Mouse (Mus musculus) lung, embryonic 15.5 days (tissue): ENCODE measurements around the gene Aire. TPM values are rescaled to one million over a fixed set of nuclear protein-coding genes. Genes with fewer than 3 reads are reported as not detected.

Experiments used
- ATAC-seq: fragments of 200-750 bp; cut with Nextera tagmentation; 2 replicates; pipeline ENCODE4 v1.8.0; 2017; ENCODE audit warnings: moderate number of reproducible peaks, borderline replicate concordance; ENCODE audit not compliant: low FRiP score, low TSS enrichment; ENCODE audit errors: extremely low read depth
- H3K27ac ChIP-seq: fragments of 300-500 bp; sonication (generic); 2 replicates; pipeline ENCODE4 v1.5.1; 2015; ENCODE audit warnings: moderate library complexity, mild to moderate bottlenecking, inconsistent platforms
- H3K27me3 ChIP-seq: fragments of 300-500 bp; sonication (generic); 2 replicates; pipeline ENCODE4 v1.6.1; 2015; ENCODE audit warnings: inconsistent platforms
- H3K36me3 ChIP-seq: fragments of 300-500 bp; sonication (generic); 2 replicates; pipeline ENCODE4 v1.6.1; 2015; ENCODE audit warnings: inconsistent platforms
- H3K4me1 ChIP-seq: fragments of 300-500 bp; sonication (generic); 2 replicates; pipeline ENCODE4 v1.6.1; 2015; ENCODE audit warnings: inconsistent platforms
- H3K4me2 ChIP-seq: fragments of 300-500 bp; sonication (generic); 2 replicates; pipeline ENCODE4 v1.6.1; 2015; ENCODE audit warnings: inconsistent platforms, mild to moderate bottlenecking, moderate library complexity
- H3K4me3 ChIP-seq: fragments of 300-500 bp; sonication (generic); 2 replicates; pipeline ENCODE4 v1.5.1; 2015; ENCODE audit warnings: mild to moderate bottlenecking, inconsistent platforms
- H3K9ac ChIP-seq: fragments of 300-500 bp; sonication (generic); 2 replicates; pipeline ENCODE4 v1.6.1; 2015; ENCODE audit warnings: inconsistent platforms
- H3K9me3 ChIP-seq: fragments of 300-500 bp; sonication (generic); 2 replicates; pipeline ENCODE4 v1.6.1; 2016; ENCODE audit warnings: inconsistent platforms
- WGBS: fragments of 180-500 bp; shearing (Covaris S2); methylation state at CpG from one replicate; pipeline ENCODE4 v1.1.7; 2015; 5-methylcytosine and 5-hydroxymethylcytosine counted together
- polyA plus RNA-seq: library from polyadenylated mRNA; unstranded; fragments of >200 nt; fragmentation: Nextera tagmentation; extraction: Ambion mirVana; gene quantifications from 2 replicates; pipeline ENCODE4 v1.2.1, GENCODE M21; 2015

Aire gene
- polyA plus RNA-seq, 1 experiment from 2014 or later, result 2.7 TPM

DNA sequence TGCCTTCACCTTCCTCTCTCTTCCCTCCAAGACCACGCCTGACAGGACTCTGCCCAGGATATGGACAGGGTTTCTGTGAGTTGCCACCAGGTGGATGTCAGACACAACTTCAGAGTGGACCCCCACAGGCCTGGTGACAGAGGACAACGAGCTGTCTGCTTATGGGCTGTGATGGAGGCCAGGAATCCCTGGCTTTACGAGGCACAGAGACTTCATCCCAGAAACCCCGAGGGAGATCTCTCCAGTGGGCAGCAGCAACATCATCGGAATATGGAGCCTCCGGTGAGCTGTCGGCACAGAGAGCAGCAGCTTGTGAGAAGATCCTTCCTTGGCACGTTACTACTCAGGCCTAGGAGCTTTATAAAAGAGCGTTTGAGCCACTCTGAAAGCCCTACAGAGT, 34.5 kb upstream of the Aire start:
- no peak for ATAC-seq
- H3K4me1 ChIP-seq, result no peaks in the 10 kb centered on the region
- H3K4me2 ChIP-seq, result no peak overlapping the region
- 74% methylated on average over 9 of the region's 9 CpGs for WGBS
- H3K4me3 ChIP-seq, result no peak overlapping the region
- H3K9ac ChIP-seq, result no peak overlapping the region
- H3K36me3 ChIP-seq, result no peaks in the 10 kb centered on the region
- H3K27ac ChIP-seq, result no peak overlapping the region
- no peaks in the 10 kb centered on the region for H3K9me3 ChIP-seq
- H3K27me3 ChIP-seq, result no peaks in the 10 kb centered on the region

DNA sequence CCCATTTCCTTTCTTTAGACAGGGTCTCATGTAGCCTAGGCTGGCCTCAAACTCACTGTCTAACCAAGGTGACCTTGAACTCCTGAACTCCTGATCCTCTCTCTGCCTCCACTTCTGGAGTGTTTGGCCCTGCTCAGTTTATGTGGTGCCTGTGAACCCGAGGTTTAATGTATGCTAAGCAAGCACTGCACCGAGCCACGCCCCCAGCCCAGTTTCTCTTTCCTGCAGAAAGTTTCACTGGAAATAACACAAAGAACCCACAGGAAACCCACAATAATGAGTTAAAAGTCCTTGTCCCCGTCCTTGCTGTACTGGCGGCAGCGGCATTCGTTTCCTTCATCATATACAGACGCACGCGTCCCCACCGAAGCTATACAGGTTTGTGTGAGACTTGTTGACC, 31.6 kb upstream of the Aire start:
- 79% methylated on average over 11 of the region's 11 CpGs for WGBS
- no peak for ATAC-seq
- Histone ChIP-seq H3K27me3 (no peaks in the 10 kb centered on the region), H3K4me2 (no peak overlapping the region), H3K9ac (no peak overlapping the region), H3K27ac (no peak overlapping the region), H3K9me3 (no peaks in the 10 kb centered on the region), H3K4me3 (no peak overlapping the region), H3K36me3 (no peaks in the 10 kb centered on the region), H3K4me1 (peaks cover 2% of the 10 kb centered on the region; the same call in 1 of the 2 replicates)

DNA sequence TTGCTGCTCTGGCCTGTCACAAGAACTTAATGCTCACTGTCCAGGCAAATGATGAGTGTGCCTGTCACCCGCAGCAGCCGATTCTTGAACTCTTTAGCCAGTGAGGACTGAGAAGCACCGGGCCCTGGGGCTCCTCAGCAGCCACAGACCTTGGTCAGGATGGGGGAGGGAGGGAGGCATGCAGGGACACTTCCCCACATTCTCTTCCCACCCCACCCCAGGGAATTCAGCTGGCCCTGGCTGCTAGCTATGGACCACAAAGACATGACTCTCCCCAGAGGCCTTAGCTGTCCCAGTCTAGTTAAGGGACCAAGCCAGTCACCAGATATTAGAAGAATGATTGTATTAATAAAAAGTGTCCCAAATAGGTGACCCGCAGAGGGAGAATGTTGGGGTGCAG, 30.7 kb upstream of the Aire start:
- Histone ChIP-seq H3K27me3 (0 out of 2 replicates have a peak, but pooled peaks cover 3% of the 10 kb centered on the region), H3K4me2 (no peak overlapping the region), H3K9ac (no peak overlapping the region), H3K4me3 (no peak overlapping the region), H3K9me3 (no peaks in the 10 kb centered on the region), H3K36me3 (no peaks in the 10 kb centered on the region), H3K4me1 (peaks cover 6% of the 10 kb centered on the region; the same call in 1 of the 2 replicates), H3K27ac (no peak overlapping the region)
- ATAC-seq, result no peak
- WGBS, result 59% methylated on average over 4 of the region's 4 CpGs

GRCm38 (mm10) chr10:78069101-78070011, 25.9 kb upstream of the Aire start, which contains the start of gene Icosl:
Gene Icosl, plus strand, starts transcription at chr10:78069302.
- Histone ChIP-seq H3K27ac (peak within 1 kb of the TSS; percentile 35; the same call in 1 of the 2 replicates), H3K4me1 (peaks cover 11% of the 10 kb centered on the region; the same call in 1 of the 2 replicates), H3K9ac (peak within 1 kb of the TSS; percentile 56), H3K4me3 (peak within 1 kb of the TSS; percentile 66), H3K27me3 (peaks cover 8% of the 10 kb centered on the region; the same call in 1 of the 2 replicates), H3K36me3 (no peaks in the 10 kb centered on the region), H3K4me2 (peak within 1 kb of the TSS; percentile 96), H3K9me3 (no peaks in the 10 kb centered on the region)
- ATAC-seq, result peak; percentile 92
- WGBS, result under 1% methylated on average over 66 of the region's 66 CpGs

DNA sequence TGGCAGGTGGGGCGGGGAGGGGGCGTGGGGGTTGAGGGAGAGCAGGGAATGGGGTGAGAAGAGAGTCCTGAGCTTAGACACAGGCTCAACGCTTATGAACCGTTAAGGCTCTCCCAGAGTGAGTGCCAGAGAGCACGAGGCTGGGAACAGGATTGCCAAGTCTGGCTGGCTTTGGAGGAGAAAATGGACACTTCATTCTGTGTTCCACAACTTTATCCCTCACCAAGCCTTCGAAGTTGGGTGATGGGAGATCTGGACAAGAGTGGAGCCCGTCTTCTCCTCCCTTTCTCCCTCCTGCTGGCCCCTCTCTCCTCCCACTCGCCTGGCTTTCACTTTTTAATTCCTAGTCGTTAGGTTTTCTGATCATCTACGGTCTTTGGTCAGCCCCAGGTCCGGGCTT, 25.1 kb upstream of the Aire start:
- peaks cover 11% of the 10 kb centered on the region; the same call in 1 of the 2 replicates for H3K4me1 ChIP-seq
- no peak for ATAC-seq
- H3K27ac ChIP-seq, result no peak overlapping the region
- peak overlapping the region; percentile 56; the same call in 1 of the 2 replicates for H3K9ac ChIP-seq
- H3K36me3 ChIP-seq, result no peaks in the 10 kb centered on the region
- peak overlapping the region; percentile 66 for H3K4me3 ChIP-seq
- H3K9me3 ChIP-seq, result no peaks in the 10 kb centered on the region
- peak overlapping the region; percentile 96 for H3K4me2 ChIP-seq
- peaks cover 8% of the 10 kb centered on the region; the same call in 1 of the 2 replicates for H3K27me3 ChIP-seq
- WGBS, result 14% methylated on average over 11 of the region's 11 CpGs

DNA sequence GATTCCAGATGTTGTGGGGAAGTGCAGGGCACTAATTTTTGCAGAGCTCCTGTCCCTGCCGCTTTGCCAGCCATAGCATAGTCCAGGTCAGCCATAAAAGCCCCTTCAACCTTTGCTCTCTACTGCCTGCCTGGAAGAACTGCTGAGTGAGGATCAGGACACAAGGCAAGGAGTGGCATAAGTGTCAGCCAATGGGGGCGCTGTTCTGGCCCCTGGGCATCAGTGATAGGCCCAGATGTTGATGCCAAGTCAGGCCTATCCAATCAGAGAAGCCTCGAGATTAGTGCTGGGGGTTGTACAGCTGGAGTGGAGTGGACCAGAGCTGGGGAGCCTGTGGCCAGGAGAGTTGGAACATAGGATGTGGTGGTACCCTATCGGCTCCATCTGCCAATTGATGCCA, 23.8 kb upstream of the Aire start:
- WGBS, result 35% methylated on average over 4 of the region's 4 CpGs
- no peak for ATAC-seq
- Histone ChIP-seq H3K4me2 (no peak overlapping the region), H3K9me3 (no peaks in the 10 kb centered on the region), H3K4me3 (no peak overlapping the region), H3K27ac (no peak overlapping the region), H3K36me3 (no peaks in the 10 kb centered on the region), H3K27me3 (peaks cover 8% of the 10 kb centered on the region; the same call in 1 of the 2 replicates), H3K9ac (no peak overlapping the region), H3K4me1 (peaks cover 11% of the 10 kb centered on the region; the same call in 1 of the 2 replicates)

GRCm38 (mm10) chr10:78063122-78063521, 19.7 kb upstream of the Aire start:
- Histone ChIP-seq H3K9ac (no peak overlapping the region), H3K36me3 (no peaks in the 10 kb centered on the region), H3K4me2 (no peak overlapping the region), H3K27me3 (peaks cover 6% of the 10 kb centered on the region; the same call in 1 of the 2 replicates), H3K4me3 (no peak overlapping the region), H3K9me3 (no peaks in the 10 kb centered on the region), H3K4me1 (no peaks in the 10 kb centered on the region), H3K27ac (no peak overlapping the region)
- 75% methylated on average over 9 of the region's 9 CpGs for WGBS
- no peak for ATAC-seq

DNA sequence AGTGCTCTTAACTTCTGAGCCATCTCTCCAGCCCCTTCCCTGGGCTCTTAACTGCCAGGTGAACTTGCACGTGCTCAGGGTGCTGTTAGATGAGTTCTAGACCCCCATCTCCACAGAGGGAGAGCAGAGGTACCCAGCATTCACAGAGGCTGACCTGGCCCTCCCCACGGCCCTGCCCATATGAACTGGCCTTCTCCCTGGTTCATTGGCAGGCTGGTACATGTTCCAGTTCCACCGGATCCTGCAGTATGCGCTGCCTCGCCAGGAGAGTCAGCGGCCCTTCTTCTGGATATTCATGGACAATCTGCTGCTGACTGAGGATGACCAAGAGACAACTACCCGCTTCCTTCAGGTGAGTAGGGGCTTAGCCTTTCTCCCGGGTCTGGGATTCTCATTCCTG, 13.6 kb upstream of the Aire start:
- H3K27me3 ChIP-seq, result no peaks in the 10 kb centered on the region
- ATAC-seq, result no peak
- no peak overlapping the region for H3K27ac ChIP-seq
- H3K4me2 ChIP-seq, result no peak overlapping the region
- 88% methylated on average over 8 of the region's 8 CpGs for WGBS
- no peak overlapping the region for H3K4me3 ChIP-seq
- no peaks in the 10 kb centered on the region for H3K36me3 ChIP-seq
- no peaks in the 10 kb centered on the region for H3K9me3 ChIP-seq
- peaks cover 9% of the 10 kb centered on the region; the same call in 1 of the 2 replicates for H3K4me1 ChIP-seq
- no peak overlapping the region for H3K9ac ChIP-seq

DNA sequence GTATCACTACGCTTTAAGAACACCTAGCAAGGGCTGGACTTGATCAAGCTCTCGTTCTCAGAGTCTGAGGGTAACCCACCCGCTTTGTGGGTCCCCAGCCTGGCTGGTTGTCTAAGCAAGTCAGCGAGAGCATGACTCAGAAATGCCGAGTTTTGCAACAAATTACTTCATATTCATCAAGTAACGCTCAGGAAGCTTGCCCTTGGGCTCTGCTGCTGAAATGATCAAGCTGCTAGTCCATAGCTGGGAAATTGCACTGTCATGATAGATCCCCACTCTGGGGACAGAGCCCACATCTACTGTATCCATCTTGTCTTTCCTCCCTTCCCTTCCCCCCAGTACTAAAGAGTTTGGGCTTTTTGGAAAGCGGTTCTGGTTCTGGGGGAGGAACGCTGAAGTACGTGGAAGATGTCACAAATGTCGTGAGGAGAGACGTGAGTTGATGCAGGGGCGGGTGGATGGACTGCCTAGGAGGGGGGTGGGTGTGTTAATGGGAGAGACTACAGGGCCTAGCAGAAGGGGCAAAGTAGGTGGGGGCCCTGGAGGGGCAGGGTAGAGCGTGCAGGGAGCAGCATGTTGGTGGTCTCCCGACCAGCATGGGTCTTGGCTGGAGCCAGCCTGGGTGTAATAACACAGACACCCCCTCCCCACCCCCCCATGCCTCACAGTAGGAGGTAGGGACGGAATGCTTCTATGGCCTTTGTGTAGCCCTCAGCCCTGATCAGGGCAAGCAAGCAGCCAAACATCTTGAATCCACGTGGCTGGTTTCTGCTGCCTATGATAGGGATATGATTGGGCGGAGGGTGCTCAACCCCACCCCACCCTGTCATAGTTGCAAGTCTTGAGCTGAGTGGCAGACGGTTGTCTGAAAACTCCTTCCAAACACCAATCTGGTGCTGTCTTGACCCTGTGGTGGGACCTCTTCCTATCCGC, 11.5 kb upstream of the Aire start:
- 39% methylated on average over 19 of the region's 19 CpGs for WGBS
- H3K4me3 ChIP-seq, result no peak overlapping the region
- no peaks in the 10 kb centered on the region for H3K27me3 ChIP-seq
- no peak overlapping the region for H3K9ac ChIP-seq
- ATAC-seq, result peak; percentile 93
- peak overlapping the region; percentile 76 for H3K27ac ChIP-seq
- peak overlapping the region; percentile 14; the same call in 1 of the 2 replicates for H3K4me2 ChIP-seq
- H3K36me3 ChIP-seq, result no peaks in the 10 kb centered on the region
- H3K9me3 ChIP-seq, result no peaks in the 10 kb centered on the region
- peaks cover 9% of the 10 kb centered on the region; the same call in 1 of the 2 replicates for H3K4me1 ChIP-seq

GRCm38 (mm10) chr10:78049519-78050035, 6.2 kb upstream of the Aire start:
- Histone ChIP-seq H3K27ac (no peak overlapping the region), H3K4me2 (no peak overlapping the region), H3K4me3 (no peak overlapping the region), H3K9ac (no peak overlapping the region), H3K4me1 (peaks cover 7% of the 10 kb centered on the region; the same call in 1 of the 2 replicates), H3K27me3 (no peaks in the 10 kb centered on the region), H3K36me3 (no peaks in the 10 kb centered on the region), H3K9me3 (no peaks in the 10 kb centered on the region)
- ATAC-seq, result no peak
- 54% methylated on average over 11 of the region's 11 CpGs for WGBS

- Histone ChIP-seq H3K4me2 (no peak overlapping the region), H3K27ac (no peak overlapping the region), H3K4me1 (peaks cover 5% of the 10 kb centered on the region; the same call in 1 of the 2 replicates), H3K9ac (no peak overlapping the region), H3K4me3 (no peak overlapping the region), H3K9me3 (no peaks in the 10 kb centered on the region), H3K36me3 (no peaks in the 10 kb centered on the region), H3K27me3 (no peaks in the 10 kb centered on the region)
- 68% methylated on average over 10 of the region's 10 CpGs for WGBS
- ATAC-seq, result no peak
Measured at GRCm38 (mm10) chr10:78048061-78048730, 4.8 kb upstream of the Aire start.
